Mouse (Mus musculus): ENCODE results near the gene Rbm20.

Gene Rbm20

DNA sequence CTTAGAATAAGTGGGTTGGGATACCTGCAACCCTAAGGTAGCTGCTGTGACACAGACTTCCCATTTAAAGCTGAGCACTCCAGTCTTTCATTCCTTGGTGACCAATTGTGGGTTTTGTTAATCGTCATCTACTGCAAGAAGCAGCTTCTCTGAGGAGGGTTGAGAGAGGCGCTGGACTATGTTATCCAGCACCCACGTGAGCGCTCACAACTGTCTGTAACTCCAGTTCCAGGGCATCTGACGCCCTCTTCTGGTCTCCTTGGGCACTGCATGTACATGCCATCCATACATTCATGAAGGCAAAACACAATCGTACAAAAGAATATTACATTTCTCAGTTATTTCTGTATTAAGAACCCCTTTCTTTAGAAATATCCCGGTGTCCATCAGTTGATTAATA lies 75.9 kb downstream of the Rbm20 start:
- DNase-seq (ENCODE audit: extremely low read depth, insufficient read length, low spot score): no peak

DNA sequence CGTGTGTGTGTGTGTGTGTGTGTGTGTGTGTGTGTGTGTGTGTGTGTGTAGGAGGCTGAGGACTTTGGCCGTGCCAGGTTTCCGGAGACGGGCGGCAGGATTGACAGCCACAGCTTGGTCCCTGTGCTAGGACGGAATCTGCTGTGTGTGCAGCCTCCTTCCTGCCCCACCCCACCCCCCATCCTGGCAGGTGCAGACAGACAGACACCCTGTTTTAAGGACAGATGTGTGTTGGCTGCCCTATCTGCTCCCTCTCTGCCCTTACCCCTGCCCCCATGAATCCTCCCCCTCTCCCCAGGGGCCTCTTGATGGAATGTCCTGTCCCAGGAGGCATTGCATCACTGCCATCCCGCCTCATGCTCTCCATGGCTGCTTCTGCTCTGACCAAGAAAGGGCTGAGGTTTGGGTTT lies 77.3 kb downstream of the Rbm20 start:
- peak; percentile 11 for DNase-seq (ENCODE audit: extremely low read depth, insufficient read length, low spot score)

DNA sequence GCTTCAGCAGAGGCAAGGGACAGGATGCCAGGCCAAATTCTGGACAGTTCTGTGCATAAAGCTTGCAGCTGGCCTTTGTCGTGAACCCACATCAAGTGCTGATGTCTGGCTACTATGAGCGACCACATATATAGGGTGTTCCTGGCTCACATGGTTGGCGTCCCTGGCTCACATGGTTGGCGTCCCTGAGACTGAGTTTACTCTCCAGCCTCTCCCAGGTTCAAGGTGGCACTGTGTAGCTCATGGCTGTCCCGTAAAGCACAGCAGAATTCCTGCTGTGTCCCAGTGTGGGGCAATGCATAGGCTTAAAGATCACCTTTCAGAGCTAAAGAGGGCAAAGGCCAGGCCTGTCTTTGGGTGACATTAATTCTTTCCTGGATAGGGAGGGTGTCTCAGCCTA lies 78.2 kb downstream of the Rbm20 start:
- DNase-seq (ENCODE audit: extremely low read depth, insufficient read length, low spot score): no peak

DNA sequence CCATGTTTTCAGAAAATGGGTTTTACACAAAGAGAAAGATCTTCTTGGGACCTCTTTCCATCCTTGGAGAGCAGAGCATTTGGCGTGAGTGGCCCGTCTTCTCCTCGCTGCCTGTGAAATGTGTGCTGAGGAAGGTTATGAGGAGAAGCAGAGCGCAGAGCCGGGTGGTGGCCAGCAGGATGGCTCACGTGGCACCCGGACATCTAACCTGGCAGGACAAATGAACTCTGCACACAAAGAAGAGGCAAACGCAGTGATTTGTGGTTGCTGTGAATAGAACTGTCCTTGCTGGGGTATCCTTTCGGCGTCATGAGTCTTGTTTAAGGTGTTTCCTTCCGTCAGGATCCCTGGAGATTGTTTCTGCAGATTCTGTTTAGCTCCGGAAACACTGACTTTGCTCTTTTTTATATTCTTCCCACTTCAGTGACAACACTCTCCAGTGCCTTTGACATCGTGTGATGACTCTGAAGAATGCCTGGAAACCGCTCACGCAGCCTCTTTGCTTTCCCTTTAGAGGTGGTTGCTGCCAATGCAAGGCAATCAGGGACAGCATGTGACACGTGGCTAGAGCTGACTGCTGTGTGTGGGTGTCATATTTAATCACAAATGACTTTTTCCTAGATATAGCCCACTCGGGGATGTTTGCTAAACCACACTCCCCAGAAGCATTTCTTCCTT lies 80.5 kb downstream of the Rbm20 start:
- no peak for DNase-seq (ENCODE audit: extremely low read depth, insufficient read length, low spot score)

DNA sequence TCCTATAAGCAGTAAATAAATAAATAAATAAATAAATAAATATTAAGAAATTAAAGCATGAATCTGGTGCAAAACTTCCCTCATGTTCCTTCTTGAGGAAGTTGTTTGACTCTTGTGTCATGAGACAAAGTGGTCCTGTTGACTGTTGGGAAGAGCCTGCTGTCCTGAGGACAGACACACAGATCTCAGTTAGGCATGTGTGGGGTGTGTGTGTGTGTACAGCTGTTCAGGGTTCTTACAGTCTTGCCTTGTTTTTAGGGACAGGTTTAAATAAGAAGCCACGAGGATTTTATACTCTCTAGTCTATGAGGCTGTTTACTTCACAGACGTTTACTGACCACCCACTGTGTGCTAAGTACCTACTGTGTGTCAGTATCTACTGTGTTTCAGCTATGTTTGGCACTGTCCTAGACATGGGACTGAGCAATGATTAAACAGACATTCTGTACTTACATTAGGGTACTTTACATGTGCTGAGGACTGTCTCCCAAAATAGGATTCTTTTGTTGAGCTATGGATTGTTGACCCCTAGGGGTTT lies 81.8 kb downstream of the Rbm20 start:
- DNase-seq (ENCODE audit: extremely low read depth, insufficient read length, low spot score): no peak

DNA sequence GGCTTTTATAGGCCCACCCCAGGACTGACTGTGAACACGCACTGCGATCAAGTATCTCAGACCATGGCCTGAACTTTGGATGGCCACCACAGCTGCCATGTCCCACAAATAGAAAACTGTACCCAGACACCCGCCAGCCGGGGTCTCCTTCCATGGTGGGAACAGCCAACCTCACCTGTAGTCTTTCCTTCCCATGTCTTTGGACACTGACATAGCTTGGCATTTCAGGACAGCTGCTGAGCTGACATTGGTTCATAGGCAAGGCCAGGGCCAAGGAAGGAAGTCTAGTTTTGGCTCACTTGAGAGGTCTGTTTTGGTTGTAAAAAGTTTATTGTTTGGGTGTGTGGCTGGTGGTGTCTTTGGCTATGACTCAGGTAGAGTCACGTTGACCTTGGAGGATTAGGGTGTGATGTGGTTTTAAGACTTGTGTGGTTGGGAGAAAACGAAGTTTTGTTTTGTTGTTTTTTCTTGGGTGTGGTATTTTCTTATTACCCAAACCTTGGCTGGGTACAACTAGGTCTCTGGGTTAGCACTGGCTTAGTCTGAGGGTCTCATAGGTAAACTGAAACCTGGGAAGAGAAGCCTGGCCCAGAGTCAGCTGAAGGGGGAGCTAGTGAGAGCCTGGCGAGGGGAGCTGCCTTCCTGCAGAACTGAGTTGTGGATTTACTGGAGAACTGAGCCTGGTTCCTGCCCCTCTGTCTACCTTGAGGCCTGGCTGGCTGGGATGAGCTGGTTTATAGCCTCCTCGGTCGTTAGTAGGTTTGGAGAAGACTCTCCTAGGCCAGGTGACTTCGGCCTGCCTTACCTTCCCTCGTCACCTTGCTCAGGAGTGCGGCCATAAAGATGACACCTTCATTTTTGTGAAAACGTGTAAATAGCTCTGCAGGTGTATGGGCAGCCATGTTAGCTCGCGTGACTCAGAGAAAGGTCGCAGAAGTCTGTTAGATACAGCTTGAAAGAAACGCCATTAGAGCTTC lies 83.3 kb downstream of the Rbm20 start:
- DNase-seq (ENCODE audit: extremely low read depth, insufficient read length, low spot score): peak; percentile 29

DNA sequence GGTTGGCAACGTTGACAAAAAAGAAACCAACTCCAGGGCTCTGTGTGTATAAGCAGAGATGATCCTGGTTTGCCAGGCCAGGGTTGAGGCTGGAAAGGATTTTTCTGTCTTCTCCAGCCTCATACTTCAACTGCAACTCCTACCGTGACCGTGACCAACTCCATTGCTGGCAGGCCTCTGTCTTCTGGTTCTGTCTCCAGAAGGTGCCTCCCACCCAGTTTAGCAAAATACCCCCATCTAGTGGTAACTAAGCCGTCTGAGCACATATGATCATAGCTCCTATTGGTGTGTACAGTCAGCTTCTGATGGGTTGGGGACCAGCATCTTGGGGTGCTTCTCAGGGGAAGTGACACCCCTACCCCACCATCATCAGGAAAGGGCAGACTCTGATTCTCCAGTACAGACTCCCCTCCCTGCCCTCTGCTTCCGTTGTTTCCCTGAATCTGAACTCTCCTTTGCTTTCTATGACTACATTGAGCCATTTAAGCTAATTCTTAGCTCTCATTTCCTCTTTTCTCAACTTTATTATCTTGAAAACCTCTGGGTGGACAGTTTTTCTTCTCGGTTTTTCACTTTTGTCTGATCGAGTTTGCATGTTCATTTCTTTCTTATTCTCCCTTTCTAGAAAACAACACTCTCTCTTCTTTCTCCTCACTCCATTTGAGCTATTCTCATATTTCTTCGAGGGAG lies 85.8 kb downstream of the Rbm20 start:
- no peak for DNase-seq (ENCODE audit: extremely low read depth, insufficient read length, low spot score)

DNA sequence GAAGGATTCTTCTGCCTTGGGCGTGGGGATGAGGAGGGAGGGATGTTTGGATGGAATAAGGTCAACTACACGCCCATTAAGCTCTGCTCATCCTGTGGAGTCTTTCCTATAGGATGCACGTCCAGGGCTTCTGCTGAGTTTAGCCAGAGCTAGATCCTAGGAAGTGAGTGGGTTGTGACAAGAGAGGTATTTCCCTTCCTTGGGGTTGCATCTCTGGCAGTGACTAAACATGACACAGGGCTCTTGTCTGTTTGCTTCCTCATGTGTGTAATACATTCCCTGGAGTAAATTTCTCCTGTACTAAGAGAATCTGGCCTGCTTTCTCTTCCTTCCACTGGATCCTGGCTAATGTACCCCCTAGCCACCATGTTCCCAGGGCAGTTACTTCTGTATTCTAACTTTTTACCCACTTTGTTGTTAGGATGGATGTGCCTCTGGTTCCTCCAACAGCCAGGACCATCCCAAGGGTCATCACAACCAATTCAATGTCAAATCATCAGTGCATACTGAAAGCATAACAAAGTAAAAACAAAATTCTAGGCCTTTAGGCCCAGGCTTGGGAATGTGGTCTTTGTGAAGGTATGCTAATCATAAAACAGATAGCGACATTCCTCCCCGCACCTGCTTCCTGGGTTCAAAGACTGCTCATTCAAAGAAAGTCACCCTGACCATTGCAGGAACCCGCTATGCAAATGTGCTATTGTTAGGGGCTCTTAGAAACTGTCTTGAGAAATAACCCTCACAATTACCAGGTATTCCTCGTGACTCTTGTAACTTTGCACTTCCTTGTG lies 87.8 kb downstream of the Rbm20 start:
- no peak for DNase-seq (ENCODE audit: extremely low read depth, insufficient read length, low spot score)

DNA sequence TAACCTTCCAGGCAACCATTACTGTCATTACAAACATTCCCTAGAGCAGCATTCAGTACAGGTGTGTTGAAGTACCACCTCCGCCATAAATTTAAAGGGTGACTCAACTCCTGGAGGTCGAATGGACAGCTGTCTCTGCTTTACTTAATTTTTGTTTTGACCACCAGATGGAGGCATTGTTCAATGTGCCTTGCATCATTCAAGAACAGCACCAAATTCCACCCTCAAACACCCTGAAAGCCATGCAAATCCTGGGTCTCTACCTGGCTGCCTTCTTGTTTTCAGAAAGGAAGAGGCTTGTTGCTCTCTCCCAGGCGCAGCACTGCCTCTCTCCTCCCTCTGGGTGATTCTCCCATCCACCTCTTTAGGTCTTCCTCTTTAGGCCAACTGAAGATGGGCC lies 91.4 kb downstream of the Rbm20 start:
- DNase-seq (ENCODE audit: extremely low read depth, insufficient read length, low spot score): no peak

DNA sequence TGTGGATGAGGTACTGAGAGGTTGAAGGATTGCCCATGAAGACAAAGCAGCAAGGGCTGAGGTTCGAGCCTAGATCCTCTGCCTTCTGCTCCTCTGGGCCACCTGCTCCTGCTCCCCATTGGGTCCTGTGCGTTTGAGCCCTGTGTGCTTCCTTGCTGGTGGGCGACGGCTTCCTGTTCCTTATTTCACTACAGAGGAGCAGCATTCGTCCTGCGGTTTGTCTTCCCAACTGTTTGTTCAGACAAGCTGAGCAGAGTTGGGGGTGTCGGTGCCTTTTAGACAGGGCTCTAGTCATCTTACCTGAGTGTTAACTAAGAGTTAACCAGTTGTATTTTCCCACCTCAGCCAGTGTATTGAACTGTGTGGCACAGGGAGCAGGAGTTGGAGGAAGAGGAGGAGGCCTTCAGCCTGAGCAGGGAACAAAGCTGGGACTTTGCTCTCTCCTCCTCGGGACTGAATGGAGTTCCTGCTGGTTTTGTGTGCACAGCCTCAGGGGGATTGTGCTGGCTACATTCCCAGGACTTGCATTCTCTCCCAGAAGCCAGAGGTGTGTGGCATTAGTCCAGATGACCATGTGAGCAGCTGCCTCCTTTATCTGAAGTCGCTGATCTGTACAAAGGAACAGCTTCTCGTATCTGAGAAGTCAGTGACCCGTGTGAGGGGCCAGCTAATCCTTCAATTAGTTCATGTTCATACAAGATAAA lies 97.0 kb downstream of the Rbm20 start:
- peak; percentile 34 for DNase-seq (ENCODE audit: extremely low read depth, insufficient read length, low spot score)

DNA sequence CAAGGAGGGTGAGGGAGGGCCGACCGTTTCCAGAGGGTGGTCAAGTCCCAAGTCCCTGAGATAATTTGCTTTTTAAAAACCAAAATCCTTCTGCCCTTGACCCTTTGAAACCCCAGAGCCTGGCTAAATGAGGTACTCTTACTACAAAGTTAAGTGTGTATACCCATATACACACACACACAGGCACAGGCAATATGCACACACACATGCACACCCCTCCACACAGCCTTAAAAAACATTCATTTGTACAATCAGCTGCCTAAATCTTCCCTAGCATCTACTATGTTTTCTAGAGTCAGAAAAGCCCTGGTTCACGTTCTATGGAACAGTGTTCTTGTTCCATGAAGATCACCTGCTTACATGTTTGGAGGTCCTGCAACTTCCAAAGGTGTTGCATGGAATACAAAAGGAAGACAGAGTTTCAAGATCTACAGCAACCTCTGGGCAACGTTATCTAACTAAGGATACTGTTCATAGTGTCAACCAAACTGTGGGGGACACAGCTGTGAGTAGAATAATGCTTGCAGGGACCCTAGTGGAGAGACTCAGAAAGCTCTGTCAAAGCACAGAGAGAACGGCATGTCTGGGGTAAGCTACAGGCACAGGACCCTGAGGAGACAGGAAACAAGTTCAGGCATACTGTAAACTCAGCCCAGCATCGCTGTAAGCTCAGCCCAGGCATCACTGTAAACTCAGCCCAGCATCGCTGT lies 97.7 kb downstream of the Rbm20 start:
- DNase-seq (ENCODE audit: extremely low read depth, insufficient read length, low spot score): no peak

DNA sequence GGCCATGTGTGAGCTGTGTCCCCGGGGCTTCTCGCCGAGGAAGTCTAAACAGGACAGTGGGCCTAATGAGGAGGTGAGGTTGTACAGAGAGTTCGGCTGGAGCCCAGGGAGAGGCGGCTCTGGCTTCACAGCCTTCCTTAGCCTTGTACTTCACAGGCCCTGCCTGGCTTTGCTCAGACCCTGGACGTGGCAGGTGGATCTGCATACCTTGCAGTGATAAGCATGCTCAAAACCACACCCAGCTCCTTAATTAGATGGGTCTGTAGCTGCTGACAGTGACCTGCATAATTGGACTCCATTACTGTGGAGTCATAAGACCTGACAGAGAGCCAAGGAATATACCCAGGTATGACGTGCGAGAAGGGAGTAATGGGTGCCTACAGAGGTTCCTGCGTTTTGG lies 102.3 kb downstream of the Rbm20 start:
- no peak for DNase-seq (ENCODE audit: extremely low read depth, insufficient read length, low spot score)

DNA sequence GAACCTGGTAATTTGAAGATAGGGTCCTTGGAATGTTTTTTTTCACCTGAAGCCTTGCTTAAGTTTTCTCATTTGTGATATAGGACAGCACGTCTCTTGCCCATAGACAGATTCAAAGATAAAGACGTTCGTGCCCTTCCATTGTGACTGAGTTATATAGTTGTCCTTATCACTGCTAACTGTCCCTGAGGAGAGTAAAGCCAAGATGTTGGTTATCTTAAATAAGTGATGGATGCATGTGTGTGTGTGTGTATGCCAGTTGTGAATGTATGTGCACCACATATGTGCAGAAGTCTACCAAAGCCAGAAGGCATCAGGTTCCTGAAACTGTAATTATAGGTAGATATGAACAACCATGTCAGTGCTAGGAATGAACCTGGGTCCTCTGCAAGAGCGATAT lies 102.7 kb downstream of the Rbm20 start:
- no peak for DNase-seq (ENCODE audit: extremely low read depth, insufficient read length, low spot score)

DNA sequence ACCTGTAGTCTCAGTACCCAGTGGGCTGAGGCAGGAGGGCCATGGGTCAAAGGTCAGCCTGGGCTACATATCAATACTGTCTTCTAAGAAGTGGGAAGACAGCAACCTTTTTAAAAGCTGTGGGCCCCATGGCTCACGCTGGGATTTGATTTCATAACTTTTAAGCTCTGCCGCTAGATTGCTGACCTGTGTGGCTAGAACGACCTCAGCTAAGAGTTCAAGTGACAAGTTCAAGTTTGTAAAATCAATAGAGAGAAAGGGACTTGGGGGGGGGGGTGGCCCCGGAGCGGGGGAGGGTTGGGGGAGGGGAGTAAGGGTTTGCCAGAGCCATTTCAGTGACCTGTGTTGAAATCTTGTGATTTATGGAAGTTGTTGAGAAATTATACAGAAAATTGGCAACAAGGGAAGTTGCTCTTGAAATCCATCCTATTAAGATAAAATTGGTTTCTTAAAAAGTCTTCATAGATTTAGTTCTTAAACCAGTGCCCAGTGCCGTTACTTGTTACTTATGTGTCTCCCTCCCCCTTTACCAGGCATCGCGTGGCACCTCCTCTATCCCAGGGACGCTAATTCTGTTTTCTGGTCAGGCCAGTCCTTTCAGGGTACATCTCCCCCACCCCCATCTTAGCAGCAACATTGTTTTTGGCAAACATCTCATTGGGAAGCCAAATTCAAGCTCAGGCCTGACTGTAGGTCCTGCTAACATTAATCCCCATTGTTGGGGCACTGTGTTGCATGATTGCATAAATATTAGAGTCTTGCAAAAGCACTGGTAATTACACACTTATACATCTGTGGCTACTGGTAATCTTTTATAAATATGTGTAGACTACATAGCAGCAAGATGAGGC lies 103.9 kb downstream of the Rbm20 start:
- no peak for DNase-seq (ENCODE audit: extremely low read depth, insufficient read length, low spot score)

DNA sequence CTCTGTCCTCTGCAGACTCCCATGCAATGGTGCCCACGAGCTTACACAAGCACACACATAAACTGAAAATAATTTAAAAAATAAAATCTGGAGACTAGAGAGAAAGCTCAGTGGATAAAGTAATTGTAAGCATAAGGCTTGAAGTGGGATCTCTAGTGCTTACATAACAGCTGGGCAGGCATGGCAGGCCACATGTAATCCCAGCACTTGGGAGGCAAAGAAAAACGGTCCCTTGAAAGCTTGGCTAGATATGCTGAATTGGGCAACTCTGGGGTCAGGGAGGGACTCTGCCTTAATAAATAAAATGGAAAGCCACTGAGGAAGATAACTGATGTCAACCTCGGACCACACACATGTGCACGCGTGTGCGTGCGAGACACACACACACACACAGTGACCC lies 104.7 kb downstream of the Rbm20 start:
- no peak for DNase-seq (ENCODE audit: extremely low read depth, insufficient read length, low spot score)

DNA sequence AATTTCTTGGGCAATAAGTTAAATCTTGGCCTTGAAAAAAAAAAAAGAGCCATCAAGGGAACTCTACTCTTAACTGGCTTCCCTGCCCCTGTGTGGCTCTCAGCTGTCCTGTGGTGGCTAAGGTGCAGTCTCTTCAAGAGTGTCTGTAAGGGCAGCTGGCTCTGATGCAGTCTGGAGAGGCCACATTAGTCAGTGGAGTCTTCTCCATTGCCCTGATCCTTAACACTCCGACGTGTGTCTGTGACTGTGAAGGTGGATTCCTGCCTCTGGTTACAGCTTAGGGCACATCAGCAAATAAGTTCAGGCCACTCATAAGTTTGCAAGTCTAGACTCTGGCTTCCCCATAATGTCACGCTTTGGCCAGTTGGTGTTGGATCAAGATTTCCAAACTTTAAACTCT lies 108.2 kb downstream of the Rbm20 start:
- DNase-seq (ENCODE audit: extremely low read depth, insufficient read length, low spot score): no peak

DNA sequence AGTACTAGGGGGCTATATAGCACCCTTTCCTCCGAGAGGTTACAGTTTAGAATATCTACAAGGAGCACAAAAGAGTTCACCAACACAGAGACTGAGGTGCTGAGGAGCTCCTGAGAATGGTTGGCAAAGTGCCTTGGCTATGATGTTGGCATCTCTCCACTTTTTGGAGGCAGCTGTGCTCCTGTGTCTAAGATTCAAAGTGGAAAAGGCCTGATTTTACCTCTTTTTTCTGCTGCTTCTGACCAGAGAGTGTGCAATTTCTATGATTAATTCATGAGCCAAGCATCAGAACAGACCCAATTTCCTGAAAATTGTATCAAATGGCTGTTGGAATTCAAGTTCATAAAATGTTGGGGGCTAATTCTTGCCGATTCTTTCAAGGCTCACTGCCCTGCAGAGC lies 109.1 kb downstream of the Rbm20 start:
- no peak for DNase-seq (ENCODE audit: extremely low read depth, insufficient read length, low spot score)

DNA sequence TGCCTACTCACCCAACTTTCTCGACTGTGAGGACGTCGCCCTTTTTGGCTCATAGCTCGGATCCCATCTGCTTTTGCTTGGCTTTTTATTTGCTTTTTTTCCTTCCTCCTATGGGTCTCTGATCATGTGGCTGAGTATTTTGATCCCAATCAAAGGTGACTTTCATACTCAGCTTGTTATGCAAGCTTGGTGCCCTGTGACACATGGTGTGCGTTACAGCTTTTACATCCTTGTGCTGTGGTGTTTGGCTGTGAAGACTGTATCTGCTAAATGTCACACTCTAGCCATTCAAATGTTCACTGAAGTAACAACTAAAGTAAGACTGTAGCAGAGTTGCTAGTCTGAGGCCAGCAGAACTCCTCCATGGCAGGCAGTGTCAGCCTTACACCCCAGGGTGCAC lies 109.7 kb downstream of the Rbm20 start:
- no peak for DNase-seq (ENCODE audit: extremely low read depth, insufficient read length, low spot score)
